Mouse (Mus musculus) CH12.LX (cell line): Measurements from ENCODE around the gene Dscam.

Experiments used
- CHD2 ChIP-seq: IDR thresholded peaks from 2 replicates; pipeline ENCODE4 v1.6.1; 2011; ENCODE audit warnings: low read length, improper control_type of control experiment
- CTCF ChIP-seq, 2 experiments: IDR thresholded peaks in 1 of 2; conservative IDR thresholded peaks in 1 of 2; 2 replicates each; pipeline ENCODE4 v1.5.1; 2011 to 2012; ENCODE audit warnings: low read depth in 2 of 2, low read length in 2 of 2, improper control_type of control experiment in 1 of 2, inconsistent platforms in 1 of 2, mild to moderate bottlenecking in 1 of 2, moderate library complexity in 1 of 2
- EP300 ChIP-seq: IDR thresholded peaks from 2 replicates; pipeline ENCODE4 v1.6.1; 2011; ENCODE audit warnings: low read length, improper control_type of control experiment
- GABPA ChIP-seq: IDR thresholded peaks from 2 replicates; pipeline ENCODE4 v1.6.1; 2012; ENCODE audit warnings: low read depth, low read length, improper control_type of control experiment, inconsistent platforms; ENCODE audit not compliant: insufficient replicate concordance
- JUN ChIP-seq: IDR thresholded peaks from 2 replicates; pipeline ENCODE4 v1.6.1; 2011; ENCODE audit warnings: low read depth, mild to moderate bottlenecking, low read length, improper control_type of control experiment, moderate library complexity; ENCODE audit not compliant: insufficient read depth
- POLR2A ChIP-seq: IDR thresholded peaks from 2 replicates; pipeline ENCODE4 v1.6.1; 2011; ENCODE audit warnings: low read depth, mild to moderate bottlenecking, improper control_type of control experiment, low read length
- RAD21 ChIP-seq: IDR thresholded peaks from 2 replicates; pipeline ENCODE4 v1.6.1; 2011; ENCODE audit warnings: low read depth, mild to moderate bottlenecking, low read length, improper control_type of control experiment, moderate library complexity
- RCOR1 ChIP-seq: conservative IDR thresholded peaks from 2 replicates; pipeline ENCODE4 v1.6.1; 2012; ENCODE audit warnings: low read depth, mild to moderate bottlenecking, inconsistent platforms, low read length, improper control_type of control experiment
- SIN3A ChIP-seq: IDR thresholded peaks from 2 replicates; pipeline ENCODE4 v1.6.1; 2012; ENCODE audit warnings: low read length, improper control_type of control experiment, inconsistent platforms
- SMC3 ChIP-seq: IDR thresholded peaks from 2 replicates; pipeline ENCODE4 v1.6.1; 2011; ENCODE audit warnings: low read depth, low read length, improper control_type of control experiment
- USF1 ChIP-seq: IDR thresholded peaks from 2 replicates; pipeline ENCODE4 v1.6.1; 2014; ENCODE audit warnings: low read depth, mild to moderate bottlenecking, inconsistent platforms, low read length, improper control_type of control experiment

- no peak for TF ChIP-seq USF1
- no peak for TF ChIP-seq SMC3
- no peak for TF ChIP-seq EP300
- TF ChIP-seq CTCF (conservative IDR thresholded peaks at IDR 0.05 in 1 of 2, IDR thresholded peaks at IDR 0.05 in 1 of 2; ENCODE audit: low read depth in 2 of 2, low read length in 2 of 2): no peak
- no peak for TF ChIP-seq GABPA
- no peak for TF ChIP-seq POLR2A
- no peak for TF ChIP-seq RCOR1
- TF ChIP-seq RAD21: no peak
- TF ChIP-seq SIN3A: no peak
- TF ChIP-seq JUN: no peak
- no peak for TF ChIP-seq CHD2
These were observed 263.9 kb downstream of the Dscam start for GRCm38 (mm10) chr16:96906630-96907029.
